Comparison of ENCODE assay signal across 17 mouse cellular contexts in genomic region chrX:167654249-167654648, GRCm38 (mm10).
"Had no signal": no experiment of that assay in that cellular context is flagged by ENCODE, and none has a peak within 500 bp of the region (broad histone marks: within the 10 kb centered on the region; RNA-seq: fewer than 3 reads in every experiment).

No protein-coding gene starts in this region.

- H3K4me3 ChIP-seq: kidney, embryonic 15.5 days; left cerebral cortex, adult 2 months; liver, embryonic 13.5 days; myocyte; neural tube, embryonic 13.5 days; stomach, embryonic 15.5 days had no signal

- DNase-seq: kidney, adult 11 months; kidney, adult 8-10 months; kidney, postnatal 10 days; kidney, postnatal 36 days; layer of hippocampus, postnatal 36 days; liver, embryonic 13.5 days; lung, adult 2 months; lung, postnatal 14 days; lung, postnatal 4 days; right cerebral cortex, postnatal 25 days; spleen, adult 18-20 months; thymus, postnatal 25 days had no signal

- H3K4me1 ChIP-seq: kidney, embryonic 15.5 days; liver, embryonic 13.5 days; stomach, embryonic 15.5 days had no signal

- H3K36me3 ChIP-seq: kidney, embryonic 15.5 days; liver, embryonic 13.5 days; neural tube, embryonic 13.5 days; stomach, embryonic 15.5 days had no signal

- H3K9ac ChIP-seq: kidney, embryonic 15.5 days; liver, embryonic 13.5 days; neural tube, embryonic 13.5 days; stomach, embryonic 15.5 days had no signal

- H3K27me3 ChIP-seq: liver, embryonic 13.5 days had no signal

- H3K27ac ChIP-seq: kidney, embryonic 15.5 days; left cerebral cortex, adult 2 months; liver, embryonic 13.5 days; neural tube, embryonic 13.5 days; stomach, embryonic 15.5 days had no signal

- H3K4me2 ChIP-seq: kidney, embryonic 15.5 days; liver, embryonic 13.5 days; neural tube, embryonic 13.5 days; stomach, embryonic 15.5 days had no signal

- H3K9me3 ChIP-seq: kidney, embryonic 15.5 days; liver, embryonic 13.5 days; neural tube, embryonic 13.5 days; stomach, embryonic 15.5 days had no signal
